20 mouse cellular contexts compared by ENCODE assay signal in the genomic region with DNA sequence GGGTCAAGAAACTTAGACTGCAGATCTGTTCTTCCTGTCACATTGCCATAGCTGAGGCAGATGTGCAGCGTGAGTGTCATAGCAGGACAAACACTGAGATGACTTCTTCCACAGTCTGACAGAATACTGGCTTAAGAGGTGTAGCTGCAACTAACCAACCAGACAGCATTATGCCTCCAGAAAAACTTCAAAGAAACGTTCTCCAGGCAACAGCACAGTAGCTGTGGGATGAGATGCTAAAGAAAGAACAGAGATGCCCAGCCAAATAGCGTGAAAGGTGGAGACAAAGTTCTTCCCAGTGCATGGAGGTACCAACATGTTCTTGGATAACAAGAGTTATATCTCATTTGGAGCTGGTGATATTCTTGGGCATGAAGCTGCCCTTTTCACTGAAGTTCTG. TPM values are rescaled to one million over a fixed set of nuclear protein-coding genes. Genes with fewer than 3 reads are reported as not detected.
A peak's percentile ranks its signal among the peaks of the same experiment; 100 is the strongest.
DNase-seq lines count a peak whose midpoint lies in the region; ATAC-seq lines count a peak whose summit lies in the region.
"Had no signal": no experiment of that assay in that cellular context is flagged by ENCODE, and none has a peak within 500 bp of the region (broad histone marks: within the 10 kb centered on the region; RNA-seq: fewer than 3 reads in every experiment).

No protein-coding gene starts in this region.

- ATAC-seq in embryonic facial prominence, embryonic 12.5 days (ENCODE audit: insufficient number of reproducible peaks, insufficient read depth, low FRiP score, low TSS enrichment): no peak
- ATAC-seq in midbrain, embryonic 11.5 days (ENCODE audit: low FRiP score): no peak
- ATAC-seq in midbrain, embryonic 14.5 days (ENCODE audit: low FRiP score, low TSS enrichment): no peak
- no peak for ATAC-seq in neural tube, embryonic 14.5 days (ENCODE audit: low read depth)
- ATAC-seq: activated CD4-positive, CD25-positive, alpha-beta regulatory T cell, adult 4 months; Patski had no signal

- H3K36me3 ChIP-seq in embryonic facial prominence, embryonic 12.5 days: no peaks in the 10 kb centered on the region
- H3K36me3 ChIP-seq in embryonic facial prominence, embryonic 10.5 days (replicated peaks): no peaks in the 10 kb centered on the region
- no peaks in the 10 kb centered on the region for H3K36me3 ChIP-seq in midbrain, embryonic 11.5 days (ENCODE audit: control insufficient read depth, insufficient read depth, low read length)
- H3K36me3 ChIP-seq in midbrain, embryonic 14.5 days (ENCODE audit: control insufficient read depth, insufficient read depth, low read length): no peaks in the 10 kb centered on the region
- no peaks in the 10 kb centered on the region for H3K36me3 ChIP-seq in neural tube, embryonic 14.5 days (ENCODE audit: control insufficient read depth, insufficient read depth, low read length)
- H3K36me3 ChIP-seq: heart, embryonic 13.5 days had no signal

- no peak overlapping the region for H3K9ac ChIP-seq in embryonic facial prominence, embryonic 12.5 days
- H3K9ac ChIP-seq in midbrain, embryonic 11.5 days (ENCODE audit: low read length): no peak overlapping the region
- H3K9ac ChIP-seq in midbrain, embryonic 14.5 days (replicated peaks; ENCODE audit: low read length): no peak overlapping the region
- H3K9ac ChIP-seq in neural tube, embryonic 14.5 days (replicated peaks; ENCODE audit: low read depth, low read length): no peak overlapping the region
- H3K9ac ChIP-seq: forebrain, embryonic 13.5 days; heart, embryonic 13.5 days; hindbrain, embryonic 14.5 days had no signal

- no peaks in the 10 kb centered on the region for H3K9me3 ChIP-seq in embryonic facial prominence, embryonic 12.5 days
- no peaks in the 10 kb centered on the region for H3K9me3 ChIP-seq in embryonic facial prominence, embryonic 10.5 days
- no peaks in the 10 kb centered on the region for H3K9me3 ChIP-seq in midbrain, embryonic 11.5 days (ENCODE audit: control insufficient read depth, low read length)
- H3K9me3 ChIP-seq in midbrain, embryonic 14.5 days (ENCODE audit: control insufficient read depth, low read length): no peaks in the 10 kb centered on the region
- no peaks in the 10 kb centered on the region for H3K9me3 ChIP-seq in neural tube, embryonic 14.5 days (ENCODE audit: control insufficient read depth, low read length)
- H3K9me3 ChIP-seq: forebrain, embryonic 13.5 days; heart, embryonic 13.5 days had no signal

- 0 out of 2 replicates have a peak overlapping the region, but pooled peaks have one; percentile 20 for H3K27ac ChIP-seq in embryonic facial prominence, embryonic 12.5 days
- no peak overlapping the region for H3K27ac ChIP-seq in embryonic facial prominence, embryonic 10.5 days (replicated peaks)
- no peak overlapping the region for H3K27ac ChIP-seq in midbrain, embryonic 11.5 days (ENCODE audit: low read depth, low read length)
- H3K27ac ChIP-seq in midbrain, embryonic 14.5 days (replicated peaks; ENCODE audit: low read depth, low read length): no peak overlapping the region
- H3K27ac ChIP-seq in neural tube, embryonic 14.5 days (ENCODE audit: low read depth, low read length): peak overlapping the region; percentile 49; the same call in 1 of the 2 replicates
- H3K27ac ChIP-seq: forebrain, embryonic 13.5 days; heart, embryonic 13.5 days had no signal

- H3K4me3 ChIP-seq in embryonic facial prominence, embryonic 12.5 days: no peak overlapping the region
- H3K4me3 ChIP-seq in embryonic facial prominence, embryonic 10.5 days: no peak overlapping the region
- no peak overlapping the region for H3K4me3 ChIP-seq in midbrain, embryonic 11.5 days (ENCODE audit: low read depth, low read length)
- no peak overlapping the region for H3K4me3 ChIP-seq in midbrain, embryonic 14.5 days (replicated peaks; ENCODE audit: low read depth, low read length)
- no peak overlapping the region for H3K4me3 ChIP-seq in neural tube, embryonic 14.5 days (ENCODE audit: low read depth, low read length)
- H3K4me3 ChIP-seq: forebrain, embryonic 13.5 days; heart, embryonic 13.5 days had no signal

- DNase-seq in embryonic facial prominence, embryonic 10.5 days (ENCODE audit: low spot score): no peak
- DNase-seq in midbrain, embryonic 11.5 days (ENCODE audit: low spot score, missing footprints): peak; percentile 75
- no peak for DNase-seq in midbrain, embryonic 14.5 days
- no peak for DNase-seq in neural tube, embryonic 10.5 days (ENCODE audit: extremely low spot score, low spot score)
- no peak for DNase-seq in lung, adult 18-20 months
- no peak for DNase-seq in right cerebral cortex, postnatal 36 days (ENCODE audit: low spot score in 2 of 2)
- DNase-seq: adrenal gland, postnatal 14 days; B cell, adult 2 months; cerebellum, adult 18-20 months; cerebellum, postnatal 10 days; gastrocnemius, postnatal 36 days; heart, adult 11 months; heart, postnatal 36 days had no signal

- peaks cover 13% of the 10 kb centered on the region; the same call in 1 of the 2 replicates for H3K4me1 ChIP-seq in embryonic facial prominence, embryonic 12.5 days
- peaks cover 15% of the 10 kb centered on the region for H3K4me1 ChIP-seq in embryonic facial prominence, embryonic 10.5 days
- no peaks in the 10 kb centered on the region; the same call in 1 of the 2 replicates for H3K4me1 ChIP-seq in midbrain, embryonic 11.5 days (ENCODE audit: control insufficient read depth, insufficient read depth, low read length)
- peaks cover 6% of the 10 kb centered on the region; the same call in 1 of the 2 replicates for H3K4me1 ChIP-seq in midbrain, embryonic 14.5 days (ENCODE audit: control insufficient read depth, insufficient read depth, low read length)
- peaks cover 6% of the 10 kb centered on the region; the same call in 1 of the 2 replicates for H3K4me1 ChIP-seq in neural tube, embryonic 14.5 days (ENCODE audit: control insufficient read depth, insufficient read depth, low read length)
- H3K4me1 ChIP-seq: heart, embryonic 13.5 days had no signal

- 65% methylated on average over 3 of the region's 3 CpGs for WGBS in embryonic facial prominence, embryonic 12.5 days
- WGBS in embryonic facial prominence, embryonic 10.5 days: 70% methylated on average over 3 of the region's 3 CpGs
- WGBS in midbrain, embryonic 11.5 days: 70% methylated on average over 3 of the region's 3 CpGs
- 63% methylated on average over 3 of the region's 3 CpGs for WGBS in midbrain, embryonic 14.5 days
- WGBS in neural tube, embryonic 14.5 days: 60% methylated on average over 3 of the region's 3 CpGs

- no peak overlapping the region for H3K4me2 ChIP-seq in embryonic facial prominence, embryonic 12.5 days (replicated peaks)
- H3K4me2 ChIP-seq in midbrain, embryonic 11.5 days: no peak overlapping the region
- no peak overlapping the region for H3K4me2 ChIP-seq in midbrain, embryonic 14.5 days (ENCODE audit: low read length)
- H3K4me2 ChIP-seq in neural tube, embryonic 14.5 days (ENCODE audit: low read depth, low read length): no peak overlapping the region
- H3K4me2 ChIP-seq: forebrain, embryonic 13.5 days; heart, embryonic 13.5 days had no signal

- peaks cover 5% of the 10 kb centered on the region; the same call in 1 of the 2 replicates for H3K27me3 ChIP-seq in embryonic facial prominence, embryonic 12.5 days
- H3K27me3 ChIP-seq in embryonic facial prominence, embryonic 10.5 days (replicated peaks; ENCODE audit: low read depth, poor library complexity, severe bottlenecking): peaks cover 20% of the 10 kb centered on the region
- no peaks in the 10 kb centered on the region for H3K27me3 ChIP-seq in midbrain, embryonic 11.5 days (ENCODE audit: control insufficient read depth, insufficient read depth, low read length)
- H3K27me3 ChIP-seq in midbrain, embryonic 14.5 days (ENCODE audit: control insufficient read depth, insufficient read depth, low read length): no peaks in the 10 kb centered on the region
- H3K27me3 ChIP-seq in neural tube, embryonic 14.5 days (ENCODE audit: control insufficient read depth, insufficient read depth, low read length): no peaks in the 10 kb centered on the region
- H3K27me3 ChIP-seq: Patski had no signal

RNA-seq across cellular contexts. Expression of gene A430005L14Rik, which starts 5.9 kb away (rescaled TPM):
- polyA plus RNA-seq in embryonic facial prominence, embryonic 12.5 days (2016; fragmentation: Nextera tagmentation; extraction: Ambion mirVana): 79.5 and 82.0 TPM in 2 replicates
- polyA plus RNA-seq in embryonic facial prominence, embryonic 10.5 days (2016; fragmentation: Nextera tagmentation; extraction: Ambion mirVana): 114 and 118 TPM in 2 replicates
- 124 and 128 TPM in 2 replicates for polyA plus RNA-seq in midbrain, embryonic 11.5 days (2014; fragmentation: Nextera tagmentation; extraction: Ambion mirVana)
- 63.3 and 63.7 TPM in 2 replicates for polyA plus RNA-seq in midbrain, embryonic 14.5 days (2014; fragmentation: Nextera tagmentation; extraction: Ambion mirVana)
- 52.7 and 57.5 TPM in 2 replicates for polyA plus RNA-seq in neural tube, embryonic 14.5 days (2014; fragmentation: Nextera tagmentation; extraction: Ambion mirVana)

RNA-seq across cellular contexts. Expression of gene Dffb, which starts 23.8 kb away (rescaled TPM):
- polyA plus RNA-seq in embryonic facial prominence, embryonic 12.5 days (2016; fragmentation: Nextera tagmentation; extraction: Ambion mirVana): 14.8 and 15.5 TPM in 2 replicates
- polyA plus RNA-seq in embryonic facial prominence, embryonic 10.5 days (2016; fragmentation: Nextera tagmentation; extraction: Ambion mirVana): 12.1 and 13.8 TPM in 2 replicates
- 10.5 and 12.0 TPM in 2 replicates for polyA plus RNA-seq in midbrain, embryonic 11.5 days (2014; fragmentation: Nextera tagmentation; extraction: Ambion mirVana)
- polyA plus RNA-seq in midbrain, embryonic 14.5 days (2014; fragmentation: Nextera tagmentation; extraction: Ambion mirVana): 7.9 and 9.1 TPM in 2 replicates
- 11.7 and 12.5 TPM in 2 replicates for polyA plus RNA-seq in neural tube, embryonic 14.5 days (2014; fragmentation: Nextera tagmentation; extraction: Ambion mirVana)

RNA-seq across cellular contexts. Expression of gene Cep104, which starts 23.8 kb away (rescaled TPM):
- polyA plus RNA-seq in embryonic facial prominence, embryonic 12.5 days (2016; fragmentation: Nextera tagmentation; extraction: Ambion mirVana): 19.2 and 19.8 TPM in 2 replicates
- 20.5 and 23.5 TPM in 2 replicates for polyA plus RNA-seq in embryonic facial prominence, embryonic 10.5 days (2016; fragmentation: Nextera tagmentation; extraction: Ambion mirVana)
- polyA plus RNA-seq in midbrain, embryonic 11.5 days (2014; fragmentation: Nextera tagmentation; extraction: Ambion mirVana): 18.7 and 19.0 TPM in 2 replicates
- polyA plus RNA-seq in midbrain, embryonic 14.5 days (2014; fragmentation: Nextera tagmentation; extraction: Ambion mirVana): 15.3 and 19.7 TPM in 2 replicates
- 18.4 and 18.7 TPM in 2 replicates for polyA plus RNA-seq in neural tube, embryonic 14.5 days (2014; fragmentation: Nextera tagmentation; extraction: Ambion mirVana)

Comparison
In these comparisons a context has a peak if more than half of its experiments do, and no peak if none do; other contexts are left out.
1. H3K27ac ChIP-seq: peak in embryonic facial prominence, embryonic 12.5 days (single experiment) and neural tube, embryonic 14.5 days (single experiment); none in embryonic facial prominence, embryonic 10.5 days (single experiment), midbrain, embryonic 11.5 days (single experiment) and midbrain, embryonic 14.5 days (single experiment).